Mouse (Mus musculus): ENCODE measurements around the gene Zfp69. TPM values are rescaled to one million over a fixed set of nuclear protein-coding genes. Genes with fewer than 3 reads are reported as not detected.

Zfp69 gene
- 1 to 10 TPM; 3.5 to 3.6 TPM for total RNA-seq (2021)
- long read RNA-seq, experiment 1, partial matches to known transcripts: 2 of 10 reads
- long read RNA-seq, experiment 1, other reads (novel, unspliced or antisense): 8 of 10 reads
- long read RNA-seq, experiment 2, partial matches to known transcripts: 0 of 1 reads
- long read RNA-seq, experiment 2, other reads (novel, unspliced or antisense): 0 of 1 reads

DNA sequence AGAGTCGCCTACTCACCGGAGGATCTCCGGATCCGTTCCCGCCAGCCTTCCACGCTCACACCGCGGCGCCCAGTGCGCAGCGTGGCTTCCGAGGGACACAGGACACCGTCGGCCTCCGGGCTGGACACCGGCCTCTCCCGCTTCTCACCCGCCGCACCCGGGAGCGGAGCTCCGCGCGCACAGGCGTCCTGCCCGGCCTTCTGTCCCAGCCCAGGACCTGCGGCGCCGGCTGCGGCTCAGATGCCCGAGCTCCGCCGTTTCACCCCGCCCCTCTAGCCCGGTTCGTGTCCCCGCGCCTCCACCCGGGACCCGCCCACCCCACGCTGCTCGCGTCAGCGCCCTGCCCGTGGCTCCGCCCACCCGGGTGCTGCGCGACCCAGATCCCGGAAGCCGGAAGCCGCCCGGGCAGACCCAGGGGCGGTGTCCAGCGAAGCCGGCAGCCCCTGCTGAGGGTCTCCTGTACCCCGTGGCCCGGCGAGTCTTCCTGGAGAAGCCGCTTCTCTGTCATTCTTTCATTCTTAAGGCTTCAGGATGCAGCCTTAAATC lies at the start of gene Zfp69:
TSS of gene Zfp69 (minus strand) at position 272 of the 546 bp plus-strand sequence.
- DNase-seq: peak; percentile 97

DNA sequence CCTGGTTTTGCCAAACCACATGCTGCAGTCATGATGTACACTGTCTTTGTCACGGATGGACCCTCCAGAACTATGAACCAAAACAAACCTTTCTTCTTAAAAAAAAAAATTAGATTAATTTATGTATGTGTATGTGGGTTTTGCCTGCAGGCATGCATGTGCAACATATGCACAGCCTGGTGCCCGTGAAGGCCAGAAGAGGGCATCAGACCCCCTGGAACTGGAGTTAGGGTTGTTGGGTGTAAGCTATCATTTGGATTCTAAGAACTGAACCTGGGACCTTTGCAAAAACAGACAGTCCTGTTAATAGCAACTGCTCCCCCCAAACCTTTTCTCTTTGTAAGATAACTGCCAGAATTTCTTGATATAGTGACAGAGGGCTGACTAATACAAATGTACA lies 49.5 kb upstream of the Zfp69 start:
- DNase-seq: no peak

DNA sequence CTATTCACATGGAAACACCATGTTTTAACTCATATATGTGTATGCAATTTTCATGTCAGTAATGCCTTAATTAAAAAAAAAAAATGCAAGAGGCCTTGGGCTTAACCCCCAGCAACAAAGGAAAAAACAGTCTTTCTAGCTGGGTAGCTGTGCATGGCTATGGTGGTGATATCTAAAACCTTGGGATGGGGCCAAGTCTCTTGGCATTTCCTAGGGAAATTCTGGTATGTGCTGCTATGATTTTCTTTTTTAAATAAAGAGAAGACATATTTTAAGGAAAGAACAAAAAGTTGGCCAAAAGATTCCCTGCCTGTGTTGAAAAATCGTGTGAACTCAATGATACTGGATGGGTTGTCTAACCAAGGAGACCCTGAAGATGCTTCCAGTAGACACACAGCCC lies 44.4 kb upstream of the Zfp69 start:
- DNase-seq: peak; percentile 22

DNA sequence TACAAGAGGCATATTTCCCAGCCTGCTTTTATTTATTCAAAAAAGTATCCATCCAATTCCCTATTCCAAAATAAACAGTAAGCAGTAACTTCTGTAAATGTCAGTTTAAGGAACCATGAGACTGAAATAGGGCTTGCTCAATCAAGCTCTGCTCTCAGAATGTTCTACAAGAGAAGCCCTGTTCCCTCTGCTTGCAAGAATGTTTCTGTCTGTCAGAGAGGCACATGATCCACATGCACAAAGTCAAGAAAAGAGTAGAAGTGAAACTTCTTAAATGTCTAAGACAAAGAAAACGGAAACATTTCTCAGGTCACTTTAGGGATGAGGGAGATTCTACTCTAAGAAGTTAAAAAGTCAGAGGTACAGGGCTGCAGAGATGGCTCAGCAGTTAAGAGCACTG lies 41.5 kb upstream of the Zfp69 start:
- no peak for DNase-seq

DNA sequence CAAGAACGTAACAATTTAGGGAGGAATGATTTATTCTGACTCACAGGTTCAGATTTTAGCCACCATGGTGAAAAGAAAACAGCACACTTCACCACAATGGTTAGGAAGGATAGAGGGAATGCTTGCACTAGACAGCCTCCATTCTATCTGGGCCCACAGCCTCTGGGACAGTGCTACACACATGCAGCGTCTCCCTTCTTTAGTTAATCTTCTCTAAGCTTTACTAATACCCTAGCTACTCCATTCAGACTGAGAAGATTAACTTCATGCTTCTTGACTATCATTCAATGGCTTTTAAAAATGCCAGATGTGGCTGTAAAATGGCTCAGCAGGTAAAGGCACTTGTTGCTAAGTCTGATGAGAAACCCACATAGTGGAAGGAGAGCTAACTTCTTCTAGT lies 40.8 kb upstream of the Zfp69 start:
- DNase-seq: no peak

DNA sequence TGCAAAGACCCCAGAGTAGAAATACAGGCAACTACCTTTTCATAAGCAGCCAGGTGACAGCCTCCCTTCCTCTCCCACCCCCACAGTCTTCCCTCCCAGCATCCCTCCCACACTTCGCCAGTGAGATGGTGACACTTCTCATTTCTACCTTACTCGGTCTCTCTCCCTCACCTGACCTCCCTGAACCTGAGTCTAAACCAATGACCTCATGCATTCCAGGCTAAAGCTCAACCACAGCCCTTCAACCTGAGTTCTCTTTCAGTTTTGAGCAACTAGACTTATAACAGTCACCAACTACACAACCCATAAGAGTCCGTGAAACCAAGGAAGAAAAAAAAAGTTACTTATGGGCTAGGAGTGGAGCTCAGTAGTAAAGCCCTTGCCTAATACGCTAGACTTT lies 35.8 kb upstream of the Zfp69 start:
- DNase-seq: no peak

DNA sequence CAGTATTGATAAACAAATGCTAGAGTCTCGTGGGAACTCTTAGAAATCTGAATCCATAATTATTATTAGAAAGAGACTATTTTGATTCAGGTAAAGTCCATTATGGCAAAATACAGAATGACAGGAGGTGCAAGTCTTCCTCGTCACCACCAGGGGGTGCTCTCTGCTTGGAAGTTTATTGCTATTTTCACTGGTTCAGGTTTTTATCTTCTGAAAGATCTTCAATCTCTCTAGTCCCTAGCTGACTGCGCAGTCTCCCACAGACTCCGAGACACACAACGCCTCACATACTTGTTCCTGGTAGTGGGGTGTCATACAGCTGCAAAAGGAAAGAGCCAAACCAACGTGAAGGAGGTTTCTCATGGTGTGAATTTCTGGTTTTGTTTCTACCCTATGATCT lies 34.9 kb upstream of the Zfp69 start:
- DNase-seq: peak; percentile 70

DNA sequence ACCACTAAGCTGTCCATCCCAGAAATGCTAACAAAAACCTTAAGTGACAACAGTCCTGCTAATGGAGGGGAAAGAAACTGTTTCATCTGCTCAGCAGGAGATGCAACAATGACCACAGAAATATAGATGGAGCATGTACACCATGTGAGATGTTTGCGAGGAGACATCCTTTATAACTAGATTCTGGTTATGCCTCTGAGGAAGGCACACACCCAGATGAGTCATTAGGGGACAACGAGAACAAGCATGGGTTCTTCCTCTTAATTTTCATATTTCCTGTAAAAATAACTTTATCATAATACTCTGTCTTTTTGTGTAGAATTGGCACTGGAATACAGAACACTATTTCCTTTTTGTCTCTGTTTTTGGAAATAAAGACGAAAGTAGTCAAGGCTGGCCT lies 26.7 kb upstream of the Zfp69 start:
- DNase-seq: no peak

DNA sequence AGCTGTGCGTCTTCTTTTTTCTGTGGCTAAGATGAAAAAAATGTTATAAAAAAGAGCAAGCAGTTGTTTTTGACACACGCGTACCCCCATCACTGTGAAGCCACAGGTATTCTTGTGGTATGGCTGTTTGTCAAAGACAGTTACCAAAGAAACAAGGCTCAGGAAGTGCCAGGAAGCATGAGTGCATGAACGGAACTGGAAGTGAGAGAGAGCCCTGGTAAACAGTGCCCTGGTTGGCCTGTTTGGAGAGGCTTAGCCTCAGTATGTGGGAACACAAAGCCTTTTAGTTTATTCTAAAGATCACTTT lies 23.9 kb upstream of the Zfp69 start:
- no peak for DNase-seq

DNA sequence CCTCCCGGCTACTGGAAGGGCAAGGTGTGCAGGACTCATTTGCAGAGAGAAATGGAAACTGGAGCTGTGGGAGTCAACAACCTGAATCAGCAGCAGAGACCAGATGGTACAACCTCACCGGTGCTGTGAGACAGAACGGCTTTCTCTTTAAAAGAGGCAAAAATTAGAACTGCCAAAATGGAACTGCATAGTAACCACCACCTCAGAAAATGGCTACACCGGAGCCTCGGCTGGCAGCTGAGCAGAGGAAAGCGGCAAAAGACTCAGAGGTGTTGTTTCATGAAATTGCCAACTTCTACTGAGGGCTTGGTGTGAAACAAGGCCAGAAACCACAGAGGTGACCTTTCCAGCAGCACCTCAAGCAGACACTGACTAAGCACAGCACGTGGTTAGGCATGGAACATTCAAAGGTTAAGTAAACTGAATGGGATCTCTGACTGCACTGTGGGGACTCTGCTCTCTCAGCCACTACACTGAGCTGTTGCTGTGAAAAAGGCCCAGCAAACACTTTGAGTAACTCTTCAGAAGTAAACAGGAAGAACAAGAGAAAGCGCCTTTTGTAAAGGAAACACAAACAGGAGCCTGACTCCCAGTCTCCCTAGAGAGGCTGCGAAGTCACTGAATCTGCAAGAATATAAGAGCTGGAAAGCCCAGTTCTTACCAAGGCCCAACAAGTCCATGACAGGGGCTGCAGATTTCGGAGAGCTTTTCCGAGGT lies 23.4 kb upstream of the Zfp69 start:
- peak; percentile 36 for DNase-seq

DNA sequence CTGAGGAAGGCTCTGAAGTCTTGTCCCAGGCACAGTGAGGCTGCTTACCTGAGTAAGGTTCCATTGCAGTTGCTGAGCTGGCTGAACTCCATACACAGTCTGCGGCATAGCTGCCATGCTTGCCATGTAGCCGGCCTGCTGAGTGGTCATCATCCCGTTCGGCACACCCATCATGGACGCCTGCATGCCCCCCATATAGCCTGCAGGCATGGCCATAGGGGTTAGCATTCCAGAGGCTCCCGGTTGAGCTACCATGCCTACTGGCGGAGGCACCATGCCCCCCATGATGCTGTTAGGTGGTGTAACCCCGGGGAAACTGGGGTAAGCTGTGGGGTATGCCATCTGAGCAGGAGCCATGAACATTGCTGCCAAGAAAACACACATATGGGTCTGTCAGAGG lies 20.3 kb upstream of the Zfp69 start:
- no peak for DNase-seq

DNA sequence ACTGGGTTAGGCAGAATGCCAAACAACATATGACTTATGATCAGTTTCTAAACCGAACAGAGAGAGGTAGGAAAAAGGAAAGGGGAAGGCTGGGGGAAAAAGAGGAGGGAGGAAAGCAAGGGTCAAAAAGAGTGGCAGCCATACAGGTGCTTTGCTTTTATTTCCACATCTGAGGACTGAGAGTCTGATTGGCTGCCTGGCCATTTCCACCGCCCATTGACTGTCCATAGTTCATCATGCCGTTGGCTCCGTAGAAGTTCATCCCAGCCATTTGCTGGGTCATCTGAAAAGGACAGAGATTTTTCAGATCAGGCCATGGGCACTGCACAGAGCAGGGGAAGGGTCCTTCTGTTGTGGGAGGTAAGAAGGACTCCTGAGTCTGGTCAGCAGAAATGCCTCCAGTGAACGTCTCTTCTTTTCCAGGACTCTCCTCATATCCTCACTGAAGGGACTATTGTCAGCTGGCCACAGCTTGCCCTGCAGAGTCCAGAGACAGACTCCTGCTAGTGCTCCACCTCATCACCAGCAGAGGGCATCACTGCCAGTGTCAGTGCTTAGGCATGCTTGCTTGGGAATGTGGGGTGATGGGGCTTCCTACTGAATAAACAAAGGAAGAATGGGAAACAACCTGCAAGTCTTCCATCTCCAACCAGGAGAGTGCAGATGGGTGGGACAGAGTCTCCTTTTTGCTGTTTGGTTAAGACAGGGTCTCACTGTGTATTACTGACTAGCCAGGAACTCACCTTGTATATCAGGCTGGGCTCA lies 18.1 kb upstream of the Zfp69 start:
- DNase-seq: peak; percentile 53

DNA sequence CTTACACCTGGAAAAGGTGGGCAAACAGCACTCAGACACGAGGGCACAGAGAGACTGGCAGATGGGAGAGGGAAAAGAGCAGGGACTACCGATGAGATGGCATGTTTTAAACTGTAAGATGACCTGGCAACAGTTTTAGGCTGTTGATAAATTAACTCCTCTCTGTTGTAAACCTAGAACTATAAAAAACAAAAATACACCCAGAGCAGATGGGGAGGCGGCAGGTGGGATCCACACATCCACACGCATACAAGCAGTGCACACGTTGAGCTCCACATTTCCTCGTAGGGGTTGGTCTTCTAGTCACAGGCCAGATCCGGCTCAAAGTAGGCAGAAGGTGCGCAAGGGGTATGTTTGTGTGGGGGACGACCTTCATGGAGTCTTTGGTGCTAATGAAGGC lies 17.0 kb upstream of the Zfp69 start:
- DNase-seq: no peak

DNA sequence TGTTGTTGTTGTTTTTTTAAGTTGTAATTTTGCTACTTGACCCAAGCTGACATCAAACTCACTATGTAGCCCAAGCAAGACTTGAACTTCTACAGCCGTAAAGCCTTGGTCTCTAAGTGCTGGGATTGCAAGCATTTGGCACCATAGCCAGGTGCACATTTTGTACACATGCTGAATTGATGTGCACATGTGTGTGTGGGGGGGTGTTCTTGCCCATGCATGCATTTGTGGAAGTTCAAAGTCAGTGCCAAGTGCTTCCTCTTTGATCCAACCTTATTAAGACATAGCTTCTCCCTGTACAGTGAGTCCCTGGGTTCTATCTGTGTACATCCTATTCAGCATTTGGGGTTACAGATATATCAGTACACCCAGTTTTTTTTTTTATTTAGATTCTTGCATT lies 4.1 kb upstream of the Zfp69 start:
- no peak for DNase-seq

DNA sequence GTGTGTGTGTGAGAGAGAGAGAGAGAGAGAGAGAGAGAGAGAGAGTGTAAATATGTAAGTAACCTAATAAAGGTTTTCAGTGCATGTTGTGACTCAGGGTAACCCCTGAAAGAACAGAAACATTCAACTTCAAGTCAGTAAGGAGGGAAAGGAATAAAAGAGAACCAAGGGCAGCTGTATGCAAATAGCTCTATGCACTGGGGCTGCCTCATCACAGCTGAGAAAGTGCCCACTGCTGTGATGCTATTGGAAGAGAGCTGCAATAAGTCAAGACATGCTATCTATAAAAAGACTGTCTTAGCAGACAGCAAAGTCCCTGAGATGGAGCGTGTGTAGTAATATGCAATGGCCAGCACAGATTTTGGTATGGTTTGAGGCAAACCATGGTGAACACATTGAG lies 2.2 kb upstream of the Zfp69 start:
- no peak for DNase-seq

DNA sequence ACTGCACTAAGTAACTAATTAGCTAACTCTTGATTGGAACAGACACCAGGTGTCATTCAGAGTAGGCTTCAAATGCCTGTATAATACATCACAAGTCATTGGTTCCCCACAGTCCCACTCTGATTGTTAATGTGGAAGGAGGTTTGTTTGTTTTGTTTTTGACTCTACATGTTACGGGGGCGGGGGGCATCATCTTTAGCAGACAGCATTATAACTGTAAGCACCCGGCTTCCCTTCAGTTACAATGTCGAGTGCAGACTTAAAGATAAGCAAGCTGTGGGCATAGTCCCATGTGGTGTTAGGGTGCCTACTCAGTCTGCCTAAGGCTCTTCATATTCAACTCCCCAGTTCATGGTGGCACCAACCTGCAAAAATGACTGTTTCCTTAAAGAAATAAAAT lies 1.5 kb upstream of the Zfp69 start:
- DNase-seq: no peak

DNA sequence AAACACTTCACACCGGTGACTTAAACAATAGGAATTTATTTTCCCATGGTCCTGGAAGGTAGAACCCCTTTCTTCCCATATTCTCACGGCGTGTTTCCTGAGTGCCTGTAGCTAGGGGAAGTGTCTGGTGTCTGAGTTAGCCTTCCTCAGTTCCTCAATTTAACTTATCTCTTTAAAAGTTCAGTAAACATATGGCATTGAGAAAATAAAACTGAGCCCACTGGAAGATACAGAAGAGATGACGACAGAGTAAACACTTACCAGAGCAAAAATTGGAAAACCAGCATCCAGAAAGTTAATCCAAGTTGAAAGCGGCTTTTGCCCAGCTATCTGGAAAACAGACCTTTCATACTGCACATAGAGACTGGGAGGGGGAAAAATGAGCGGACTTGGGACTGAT lies 664 bp upstream of the Zfp69 start:
- peak; percentile 16 for DNase-seq

DNA sequence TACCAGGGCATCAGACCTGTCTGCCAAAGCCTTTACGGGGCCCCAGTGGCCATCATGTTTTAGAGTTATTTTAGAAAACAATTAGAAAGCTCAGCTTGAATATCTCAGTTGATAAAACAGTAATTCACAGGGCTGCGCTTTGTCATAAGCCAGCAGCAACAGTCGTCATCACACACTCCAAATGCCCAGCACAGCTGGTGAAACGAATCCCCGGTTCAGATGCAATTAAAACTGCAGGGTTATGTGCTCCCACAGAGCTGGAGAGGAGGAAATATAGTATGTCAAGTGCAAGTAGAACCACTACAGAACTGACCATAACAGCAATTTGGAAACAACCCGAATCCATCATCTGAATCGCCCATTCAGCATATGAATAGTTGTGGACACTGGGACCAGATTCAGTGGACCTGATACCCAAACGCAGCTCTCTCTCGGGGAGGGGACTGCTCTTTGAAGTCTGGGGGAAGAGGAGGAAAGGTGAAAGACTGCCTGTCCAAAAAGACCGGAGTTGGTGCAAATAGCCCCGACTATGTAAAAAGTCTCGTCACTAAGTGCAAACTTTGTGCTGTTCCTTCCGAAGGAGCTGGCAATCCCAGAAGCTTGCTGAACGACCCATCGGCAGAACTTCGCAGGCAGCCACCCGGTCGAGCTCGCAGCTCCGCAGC lies 604 bp downstream of the Zfp69 start:
- DNase-seq: no peak

DNA sequence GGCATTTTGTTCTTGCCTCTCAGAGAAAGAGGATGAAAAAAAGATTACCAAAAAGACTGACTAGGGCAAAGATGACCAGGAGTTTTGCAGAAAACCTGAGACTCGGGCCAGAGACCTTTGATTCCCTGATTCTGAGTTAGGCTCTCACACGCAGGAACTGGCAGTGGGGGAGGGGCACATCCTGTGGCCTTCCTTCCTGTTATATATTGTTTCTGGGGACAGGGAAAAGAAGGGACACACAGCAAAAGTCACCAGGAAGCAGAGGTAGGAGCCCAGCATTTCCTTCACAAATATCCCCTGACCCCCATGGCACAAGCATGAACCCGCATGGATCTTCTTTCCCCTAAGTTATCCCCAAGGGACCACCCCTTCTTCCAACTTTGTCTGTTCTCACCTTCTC lies 2.6 kb downstream of the Zfp69 start:
- DNase-seq: peak; percentile 43

DNA sequence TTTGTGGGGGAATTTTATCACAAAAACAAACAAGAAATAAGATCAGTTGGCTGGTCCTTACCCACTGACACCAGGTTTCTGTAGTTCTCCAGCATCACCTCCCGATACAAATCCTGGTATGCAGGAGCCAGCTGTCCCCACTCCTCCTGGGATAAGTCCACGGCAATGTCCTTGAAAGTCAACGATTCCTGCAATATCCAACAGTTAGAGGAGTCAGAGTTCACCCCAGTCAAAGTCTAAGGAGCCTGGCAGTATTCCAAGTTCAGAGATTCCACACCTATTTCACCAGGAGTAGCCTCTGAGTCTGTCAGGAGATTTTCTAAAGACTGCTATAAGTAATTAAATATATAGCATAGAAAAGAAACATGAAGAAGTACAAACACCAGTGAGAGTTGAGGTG lies 16.5 kb downstream of the Zfp69 start:
- no peak for DNase-seq

DNA sequence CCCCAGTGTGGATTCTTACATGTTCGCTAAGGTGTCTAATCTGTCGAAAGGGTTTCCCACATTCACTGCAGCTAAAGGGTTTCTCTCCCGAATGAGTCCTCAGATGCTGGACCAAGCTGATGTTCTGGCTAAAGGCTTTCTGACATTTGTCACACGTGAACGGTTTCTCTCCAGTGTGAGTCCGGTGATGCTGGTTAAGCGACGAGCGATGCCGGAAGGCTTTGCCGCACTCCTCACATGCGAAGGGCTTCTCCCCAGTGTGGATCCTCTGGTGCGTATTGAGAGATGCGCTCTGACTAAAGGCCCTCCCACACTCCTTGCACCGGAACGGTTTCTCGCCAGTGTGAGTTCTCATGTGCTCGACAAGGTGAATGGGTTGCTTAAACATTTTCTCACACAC lies 20.8 kb downstream of the Zfp69 start:
- no peak for DNase-seq

DNA sequence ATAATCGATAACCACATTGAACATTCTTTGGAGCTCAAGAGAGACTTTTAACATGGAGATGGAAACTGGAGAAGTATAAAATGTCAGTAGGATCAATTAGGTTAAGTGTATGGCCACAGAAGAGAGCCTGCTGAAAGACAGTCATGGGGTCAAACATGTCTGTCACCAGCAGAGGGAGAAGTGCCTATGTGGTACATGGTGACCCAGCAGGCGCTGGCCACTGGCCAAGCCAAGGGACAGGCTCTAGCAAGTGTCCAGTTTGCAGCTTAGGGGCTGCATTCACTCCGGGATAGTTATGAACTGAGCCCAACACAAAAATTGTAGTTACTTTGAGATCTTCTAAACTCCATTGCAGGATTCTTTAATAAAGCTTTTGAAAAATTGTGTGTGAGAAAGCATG lies 22.8 kb downstream of the Zfp69 start:
- DNase-seq: peak; percentile 52

DNA sequence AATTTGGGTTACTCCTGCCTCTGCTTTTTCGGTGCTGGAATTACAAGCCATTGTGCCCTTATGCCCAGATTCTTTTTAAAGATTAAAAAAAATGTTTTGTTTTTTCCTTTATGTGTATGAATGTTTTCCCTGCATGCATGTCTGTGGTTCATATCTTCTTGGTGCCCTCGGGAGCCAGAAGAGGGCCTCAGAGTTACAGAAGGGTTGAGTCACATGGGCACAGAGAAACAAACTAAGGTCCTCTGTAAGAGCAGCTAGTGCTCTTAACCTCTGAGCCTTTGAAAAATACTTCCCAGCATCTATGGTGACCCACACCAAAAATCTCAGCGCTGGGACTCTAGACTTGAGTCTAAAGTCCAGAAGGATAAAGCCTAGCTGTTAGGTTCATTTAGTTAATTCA lies 26.1 kb downstream of the Zfp69 start:
- peak; percentile 58 for DNase-seq

Measured in adrenal gland, postnatal 10 days (tissue).